Mouse (Mus musculus) mammary gland, adult 2 months (tissue): Measurements from ENCODE around the gene Olfr453. TPM values are rescaled to one million over a fixed set of nuclear protein-coding genes. Genes with fewer than 3 reads are reported as not detected.

ENCODE experiments used
- polyA plus RNA-seq: library from polyadenylated mRNA; depleted of rRNA; stranded (reverse); fragments of >200 nt; gene quantifications from 2 replicates; pipeline ENCODE4 v1.2.3, GENCODE M21; 2012; ENCODE audit warnings: low replicate concordance; rRNA removed

Olfr453 gene
- not detected in 2 replicates for polyA plus RNA-seq

GRCm38 (mm10) chr6:42739071-42739470, at the start of gene Olfr453:
Olfr453 (plus strand) TSS chr6:42739371.

DNA sequence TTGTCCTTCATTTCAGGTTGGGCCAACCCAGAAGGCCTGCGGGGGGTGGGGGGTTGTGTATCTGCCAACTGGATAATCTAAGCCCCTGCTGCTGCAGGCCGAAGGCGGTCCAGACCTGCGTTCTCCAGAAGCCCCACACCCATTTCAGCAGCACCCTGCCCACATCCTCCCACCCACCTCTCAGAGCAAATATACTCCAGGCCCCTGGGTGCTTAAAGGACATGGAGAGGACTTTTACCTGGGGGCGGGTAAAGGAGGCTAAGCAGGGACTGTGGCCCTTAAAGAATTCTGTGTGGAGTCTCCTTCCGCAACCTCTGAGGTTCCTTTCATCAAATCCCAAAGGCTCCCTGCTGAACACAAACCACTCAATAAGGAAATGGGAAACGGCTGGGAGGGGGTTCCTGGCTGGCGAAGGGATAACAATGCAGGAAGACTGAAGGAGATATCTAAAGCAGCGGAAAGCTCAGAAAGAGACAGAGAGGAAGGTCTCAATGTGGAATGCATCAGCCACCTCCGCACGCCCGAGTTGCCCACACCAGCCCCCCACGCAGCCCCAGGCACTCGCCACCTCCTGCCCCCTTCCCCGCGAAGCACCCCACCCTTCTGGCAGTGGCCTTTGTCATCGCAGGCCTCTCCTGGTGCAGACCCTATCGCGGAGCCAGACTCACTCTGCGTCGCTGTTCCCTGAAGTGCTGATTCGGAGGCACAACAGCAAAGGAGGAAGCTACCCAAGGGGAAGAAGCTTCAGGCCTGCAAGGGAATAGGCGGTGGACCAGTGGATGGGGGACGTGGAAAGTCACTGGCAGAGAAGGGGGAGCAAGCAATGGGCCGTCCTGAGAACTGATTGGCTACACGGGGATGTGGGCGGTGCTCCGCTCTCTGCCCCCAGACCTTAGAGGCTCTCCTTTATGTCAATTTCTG, 29.6 kb upstream of the Olfr453 start, which contains the start of gene Tcaf1:
Gene Tcaf1 (minus strand): TSS at position 798 of the 921 bp plus-strand sequence.

GRCm38 (mm10) chr6:42756104-42756503, 16.9 kb downstream of the Olfr453 start, which contains the start of gene Olfr38:
Olfr38 (plus strand) TSS chr6:42756404.

DNA sequence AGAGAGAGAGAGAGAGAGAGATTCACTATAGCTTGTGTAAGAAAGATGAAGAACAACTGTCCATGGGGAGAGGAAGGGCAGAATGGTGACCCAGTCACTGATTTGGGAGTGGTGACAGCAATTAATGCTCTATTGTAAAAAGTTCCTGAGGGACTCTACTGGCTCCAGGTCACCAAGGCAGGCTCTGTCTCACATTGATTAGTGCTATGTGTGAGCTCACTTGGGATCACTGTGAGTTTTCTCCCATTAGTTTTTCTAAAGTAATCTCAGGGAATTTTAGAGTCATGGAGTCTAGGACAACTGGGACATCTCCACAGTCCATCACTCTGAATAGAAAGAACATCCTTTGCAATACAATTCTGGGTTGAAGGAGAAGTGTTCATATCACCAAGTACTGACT, 45.6 kb downstream of the Olfr453 start, which contains the start of gene Olfr452:
Gene Olfr452 (plus strand): TSS at position 301 of the 400 bp plus-strand sequence.

Other genes with a start within 250 kb of the Olfr453 start
- gene Olfr455, start 191.8 kb upstream of the Olfr453 start, polyA plus RNA-seq, result not detected in 2 replicates
- gene Tcaf3, start 141.7 kb upstream of the Olfr453 start, polyA plus RNA-seq, result not detected in 2 replicates
- 3.7 and 4.6 TPM in 2 replicates for gene Tcaf2, start 94.1 kb upstream of the Olfr453 start, polyA plus RNA-seq
- 18.6 and 27.1 TPM in 2 replicates for gene Tcaf1, start 29.3 kb upstream of the Olfr453 start, polyA plus RNA-seq
- gene Olfr38, start 17.0 kb downstream of the Olfr453 start, polyA plus RNA-seq, result not detected in 2 replicates
- gene Olfr452, start 45.7 kb downstream of the Olfr453 start, polyA plus RNA-seq, result not detected in 2 replicates
- gene Olfr450, start 72.6 kb downstream of the Olfr453 start, polyA plus RNA-seq, result not detected in 2 replicates
- gene Olfr449, start 95.0 kb downstream of the Olfr453 start, polyA plus RNA-seq, result not detected in 2 replicates
- gene Olfr448, start 151.1 kb downstream of the Olfr453 start, polyA plus RNA-seq, result not detected in 2 replicates
- not detected in 2 replicates for gene Olfr447, start 169.5 kb downstream of the Olfr453 start, polyA plus RNA-seq
- not detected in 2 replicates for gene Olfr446, start 182.0 kb downstream of the Olfr453 start, polyA plus RNA-seq
- gene Olfr444, start 209.7 kb downstream of the Olfr453 start, polyA plus RNA-seq, result not detected in 2 replicates